10 mouse cellular contexts compared by ENCODE assay signal in the genomic region with DNA sequence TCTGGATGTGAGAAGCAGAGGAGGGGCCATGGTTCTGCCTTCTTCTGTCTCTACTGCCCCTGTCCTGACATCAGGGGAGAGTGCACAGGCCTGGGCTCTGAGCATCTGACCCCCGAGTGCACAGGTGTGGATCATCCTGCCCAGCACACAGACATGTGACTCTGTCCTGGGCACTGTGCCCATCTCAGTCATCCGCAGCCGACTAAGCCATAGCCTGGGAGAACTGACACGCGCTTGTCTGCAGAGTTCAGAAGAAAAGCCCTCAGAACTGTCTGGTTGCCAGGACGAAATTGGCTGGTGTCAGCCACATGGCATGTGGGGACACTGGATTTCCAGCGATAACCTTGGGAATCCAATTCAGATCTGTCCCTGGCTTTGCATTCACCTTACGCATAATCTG.
DNase-seq lines count a peak whose midpoint lies in the region; ATAC-seq and TF ChIP-seq lines count a peak whose summit lies in the region.
"Had no signal": no experiment of that assay in that cellular context is flagged by ENCODE, and none has a peak within 500 bp of the region (broad histone marks: within the 10 kb centered on the region; RNA-seq: fewer than 3 reads in every experiment).

No protein-coding gene starts in this region.

- TF ChIP-seq POLR2A in lung, adult 2 months (IDR thresholded peaks at IDR 0.05; ENCODE audit: borderline replicate concordance, extremely low read depth, low read depth, low read length) = no peak

- WGBS in lung, embryonic 16.5 days = 54% methylated on average over 8 of the region's 8 CpGs
- 55% methylated on average over 8 of the region's 8 CpGs for WGBS in lung, adult 2 months
- WGBS in heart, embryonic 10.5 days = 74% methylated on average over 8 of the region's 8 CpGs
- 72% methylated on average over 8 of the region's 8 CpGs for WGBS in intestine, embryonic 16.5 days

- no peak overlapping the region for H3K9ac ChIP-seq in lung, embryonic 16.5 days (ENCODE audit: low read length)
- H3K9ac ChIP-seq in intestine, embryonic 16.5 days (ENCODE audit: low read depth, low read length) = no peak overlapping the region
- H3K9ac ChIP-seq: liver, embryonic 13.5 days had no signal

- ATAC-seq in lung, embryonic 16.5 days (ENCODE audit: low read depth) = peak; percentile 68
- ATAC-seq in intestine, embryonic 16.5 days = no peak

- H3K4me3 ChIP-seq in lung, embryonic 16.5 days (ENCODE audit: low read length) = no peak overlapping the region
- H3K4me3 ChIP-seq in lung, adult 2 months (replicated peaks; ENCODE audit: extremely low read depth, low read depth, low read length) = no peak overlapping the region
- H3K4me3 ChIP-seq in heart, embryonic 10.5 days = no peak overlapping the region
- H3K4me3 ChIP-seq in intestine, embryonic 16.5 days (ENCODE audit: low read length) = no peak overlapping the region
- H3K4me3 ChIP-seq: erythroblast, embryonic 14.5 days; liver, embryonic 13.5 days had no signal

- no peak for TF ChIP-seq CTCF in lung, adult 2 months (IDR thresholded peaks at IDR 0.05; ENCODE audit: insufficient read depth, low read length)

- no peak overlapping the region for H3K4me2 ChIP-seq in lung, embryonic 16.5 days (ENCODE audit: low read depth, low read length)
- no peak overlapping the region for H3K4me2 ChIP-seq in intestine, embryonic 16.5 days (ENCODE audit: low read depth, low read length)
- H3K4me2 ChIP-seq: liver, embryonic 13.5 days had no signal

- DNase-seq in lung, adult 2 months = no peak
- DNase-seq in cerebellum, adult 18-20 months = peak; percentile 74 to 78
- no peak for DNase-seq in heart, embryonic 10.5 days (ENCODE audit: low spot score)
- DNase-seq in kidney, postnatal 14 days = peak; percentile 90
- peak; percentile 30 for DNase-seq in retina, postnatal 7 days (ENCODE audit: low read depth, low spot score)
- DNase-seq in thymus, adult 18-20 months = no peak
- DNase-seq: liver, embryonic 13.5 days had no signal

- no peaks in the 10 kb centered on the region for H3K9me3 ChIP-seq in lung, embryonic 16.5 days (ENCODE audit: control insufficient read depth, low read length)
- no peaks in the 10 kb centered on the region for H3K9me3 ChIP-seq in heart, embryonic 10.5 days
- H3K9me3 ChIP-seq in intestine, embryonic 16.5 days (ENCODE audit: control insufficient read depth, low read length) = no peaks in the 10 kb centered on the region
- H3K9me3 ChIP-seq: liver, embryonic 13.5 days had no signal

- no peaks in the 10 kb centered on the region for H3K4me1 ChIP-seq in lung, embryonic 16.5 days (replicated peaks; ENCODE audit: control insufficient read depth, insufficient read depth, low read length)
- H3K4me1 ChIP-seq in lung, adult 2 months (ENCODE audit: control insufficient read depth, insufficient read depth, low read length) = peaks cover 5% of the 10 kb centered on the region; the same call in 1 of the 2 replicates
- peaks cover 40% of the 10 kb centered on the region for H3K4me1 ChIP-seq in heart, embryonic 10.5 days
- no peaks in the 10 kb centered on the region for H3K4me1 ChIP-seq in intestine, embryonic 16.5 days (ENCODE audit: control insufficient read depth, insufficient read depth, low read length)
- H3K4me1 ChIP-seq: liver, embryonic 13.5 days had no signal

- no peaks in the 10 kb centered on the region for H3K27me3 ChIP-seq in lung, embryonic 16.5 days (ENCODE audit: control insufficient read depth, insufficient read depth, low read depth, low read length)
- no peaks in the 10 kb centered on the region for H3K27me3 ChIP-seq in heart, embryonic 10.5 days (ENCODE audit: insufficient read depth, poor library complexity, severe bottlenecking)
- no peaks in the 10 kb centered on the region for H3K27me3 ChIP-seq in intestine, embryonic 16.5 days (replicated peaks; ENCODE audit: control insufficient read depth, insufficient read depth, low read length)
- H3K27me3 ChIP-seq: liver, embryonic 13.5 days had no signal

- H3K27ac ChIP-seq in lung, embryonic 16.5 days (ENCODE audit: low read length) = no peak overlapping the region
- peak overlapping the region; percentile 47; the same call in 1 of the 2 replicates for H3K27ac ChIP-seq in heart, embryonic 10.5 days
- no peak overlapping the region for H3K27ac ChIP-seq in intestine, embryonic 16.5 days (ENCODE audit: low read length)
- H3K27ac ChIP-seq: liver, embryonic 13.5 days had no signal

- H3K36me3 ChIP-seq in lung, embryonic 16.5 days (ENCODE audit: control insufficient read depth, insufficient read depth, low read length) = no peaks in the 10 kb centered on the region
- 0 out of 2 replicates have a peak, but pooled peaks cover 6% of the 10 kb centered on the region for H3K36me3 ChIP-seq in heart, embryonic 10.5 days
- H3K36me3 ChIP-seq in intestine, embryonic 16.5 days (ENCODE audit: control insufficient read depth, insufficient read depth, low read length) = no peaks in the 10 kb centered on the region
- H3K36me3 ChIP-seq: liver, embryonic 13.5 days had no signal

Comparison
In these comparisons a context has a peak if more than half of its experiments do, and no peak if none do; other contexts are left out.
1. DNase-seq: peak in cerebellum, adult 18-20 months (2 of 2), kidney, postnatal 14 days (single experiment) and retina, postnatal 7 days (single experiment); none in lung, adult 2 months (single experiment), heart, embryonic 10.5 days (single experiment) and thymus, adult 18-20 months (0 of 2).